Mouse (Mus musculus) midbrain, postnatal 0 days (tissue): ENCODE measurements around the gene Lamb1. TPM values are rescaled to one million over a fixed set of nuclear protein-coding genes. Genes with fewer than 3 reads are reported as not detected.
A peak's percentile ranks its signal among the peaks of the same experiment; 100 is the strongest.

ENCODE experiments used
- ATAC-seq: fragments of 200-750 bp; cut with Nextera tagmentation; 2 replicates; pipeline ENCODE4 v1.8.0; 2017; ENCODE audit warnings: moderate number of reproducible peaks, mild to moderate bottlenecking, moderate TSS enrichment, moderate library complexity; ENCODE audit not compliant: low FRiP score
- DNase-seq: peaks from one replicate; pipeline ENCODE4 v3.0.0-alpha.2; 2015; ENCODE audit warnings: low spot score
- H3K27ac ChIP-seq: fragments of 300-500 bp; sonication (generic); 2 replicates; pipeline ENCODE4 v1.5.1; 2014; ENCODE audit warnings: low read depth, mild to moderate bottlenecking, low read length, mixed read lengths
- H3K27me3 ChIP-seq: fragments of 300-500 bp; sonication (generic); 2 replicates; pipeline ENCODE4 v1.6.1; 2014; ENCODE audit warnings: low read length, control low read depth, mixed read lengths; ENCODE audit not compliant: insufficient read depth
- H3K36me3 ChIP-seq: fragments of 300-500 bp; sonication (generic); 2 replicates; pipeline ENCODE4 v1.6.1; 2014; ENCODE audit warnings: low read length, control low read depth, mixed read lengths; ENCODE audit not compliant: insufficient read depth
- H3K4me1 ChIP-seq: fragments of 300-500 bp; sonication (generic); 2 replicates; pipeline ENCODE4 v1.6.1; 2014; ENCODE audit warnings: mild to moderate bottlenecking, control low read depth, antibody characterized with exemption, low read length, mixed read lengths; ENCODE audit not compliant: insufficient read depth
- H3K4me2 ChIP-seq: fragments of 300-500 bp; sonication (generic); 2 replicates; pipeline ENCODE4 v1.6.1; 2014; ENCODE audit warnings: low read depth, mild to moderate bottlenecking, low read length, mixed read lengths; ENCODE audit not compliant: poor library complexity, severe bottlenecking
- H3K4me3 ChIP-seq: fragments of 300-500 bp; sonication (generic); 2 replicates; pipeline ENCODE4 v1.5.1; 2014; ENCODE audit warnings: low read depth, mild to moderate bottlenecking, low read length, moderate library complexity
- H3K9ac ChIP-seq: fragments of 300-500 bp; sonication (generic); replicated peaks from 2 replicates; pipeline ENCODE4 v1.6.1; 2014; ENCODE audit warnings: mild to moderate bottlenecking, low read length, moderate library complexity, mixed read lengths; ENCODE audit not compliant: poor library complexity, severe bottlenecking
- H3K9me3 ChIP-seq: fragments of 300-500 bp; sonication (generic); 2 replicates; pipeline ENCODE4 v1.6.1; 2016; ENCODE audit warnings: low read length, control low read depth
- CTCF ChIP-seq: IDR thresholded peaks from 2 replicates; pipeline ENCODE4 v1.5.1; 2016; ENCODE audit warnings: antibody characterized with exemption, mild to moderate bottlenecking
- WGBS: fragments of 180-500 bp; shearing (Covaris S2); extraction: QIAGEN DNeasy Blood & Tissue Kit; methylation state at CpG from one replicate; pipeline ENCODE4 v1.1.7; 2014; 5-methylcytosine and 5-hydroxymethylcytosine counted together
- polyA plus RNA-seq: library from polyadenylated mRNA; unstranded; fragments of >200 nt; fragmentation: Nextera tagmentation; extraction: Ambion mirVana; gene quantifications from 2 replicates; pipeline ENCODE4 v1.2.1, GENCODE M21; 2015
- total RNA-seq: library from RNA; depleted of rRNA; stranded (reverse); fragments of >200 nt; gene quantifications from 2 replicates; pipeline ENCODE4 v1.2.3, GENCODE M21; 2014

The Lamb1 gene
- total and polyA plus RNA-seq, 2 experiments from 2014 or later = 7.6 to 19.5 TPM

- Histone ChIP-seq H3K4me2 (no peak overlapping the region), H3K9me3 (no peaks in the 10 kb centered on the region), H3K27me3 (no peaks in the 10 kb centered on the region), H3K4me3 (no peak overlapping the region), H3K27ac (no peak overlapping the region), H3K4me1 (no peaks in the 10 kb centered on the region), H3K36me3 (no peaks in the 10 kb centered on the region), H3K9ac (no peak overlapping the region)
- ATAC-seq (no peak), DNase-seq (no peak)
- 94% methylated on average over 7 of the region's 7 CpGs for WGBS
- TF ChIP-seq CTCF = no peak
Observed at GRCm38 (mm10) chr12:31314310-31314709, 49.3 kb downstream of the Lamb1 start.

- no peaks in the 10 kb centered on the region for H3K9me3 ChIP-seq
- no peaks in the 10 kb centered on the region for H3K27me3 ChIP-seq
- no peak for TF ChIP-seq CTCF
- no peaks in the 10 kb centered on the region for H3K4me1 ChIP-seq
- H3K4me3 ChIP-seq = no peak overlapping the region
- H3K36me3 ChIP-seq = no peaks in the 10 kb centered on the region
- no peak overlapping the region for H3K9ac ChIP-seq
- WGBS = 58% methylated on average over 6 of the region's 6 CpGs
- H3K4me2 ChIP-seq = no peak overlapping the region
- H3K27ac ChIP-seq = no peak overlapping the region
- ATAC-seq (no peak), DNase-seq (no peak)
Observed at GRCm38 (mm10) chr12:31315961-31316360, 50.9 kb downstream of the Lamb1 start.

GRCm38 (mm10) chr12:31317670-31318408, 52.8 kb downstream of the Lamb1 start:
- Histone ChIP-seq H3K27me3 (no peaks in the 10 kb centered on the region), H3K9ac (no peak overlapping the region), H3K9me3 (no peaks in the 10 kb centered on the region), H3K36me3 (no peaks in the 10 kb centered on the region), H3K4me2 (no peak overlapping the region), H3K4me3 (no peak overlapping the region), H3K4me1 (no peaks in the 10 kb centered on the region), H3K27ac (no peak overlapping the region)
- 83% methylated on average over 7 of the region's 7 CpGs for WGBS
- DNase-seq (no peak), ATAC-seq (no peak)
- TF ChIP-seq CTCF = no peak

- no peak for TF ChIP-seq CTCF
- WGBS = 66% methylated on average over 10 of the region's 10 CpGs
- Histone ChIP-seq H3K27me3 (no peaks in the 10 kb centered on the region), H3K9me3 (no peaks in the 10 kb centered on the region), H3K4me1 (no peaks in the 10 kb centered on the region), H3K4me3 (no peak overlapping the region), H3K4me2 (no peak overlapping the region), H3K36me3 (no peaks in the 10 kb centered on the region), H3K9ac (no peak overlapping the region), H3K27ac (no peak overlapping the region)
- ATAC-seq (no peak), DNase-seq (peak; percentile 59)
Observed at GRCm38 (mm10) chr12:31318409-31318963, 53.5 kb downstream of the Lamb1 start.

GRCm38 (mm10) chr12:31320817-31321216, 55.8 kb downstream of the Lamb1 start:
- no peak for TF ChIP-seq CTCF
- H3K9me3 ChIP-seq = no peaks in the 10 kb centered on the region

GRCm38 (mm10) chr12:31321532-31321931, 56.5 kb downstream of the Lamb1 start:
- H3K27ac ChIP-seq = no peak overlapping the region
- H3K4me3 ChIP-seq = no peak overlapping the region
- no peaks in the 10 kb centered on the region for H3K9me3 ChIP-seq
- no peak for TF ChIP-seq CTCF
- H3K27me3 ChIP-seq = no peaks in the 10 kb centered on the region
- no peak overlapping the region for H3K4me2 ChIP-seq
- no peaks in the 10 kb centered on the region for H3K4me1 ChIP-seq
- no peak overlapping the region for H3K9ac ChIP-seq
- 87% methylated on average over 1 of the region's 1 CpGs for WGBS
- DNase-seq (no peak), ATAC-seq (no peak)
- H3K36me3 ChIP-seq = 0 out of 2 replicates have a peak, but pooled peaks cover 5% of the 10 kb centered on the region

More at GRCm38 (mm10) chr12:31320817-31321216, 55.8 kb downstream of the Lamb1 start:
- H3K4me1 ChIP-seq = no peaks in the 10 kb centered on the region
- H3K9ac ChIP-seq = no peak overlapping the region
- 0 out of 2 replicates have a peak, but pooled peaks cover 5% of the 10 kb centered on the region for H3K36me3 ChIP-seq
- DNase-seq (no peak), ATAC-seq (no peak)
- no peak overlapping the region for H3K4me3 ChIP-seq
- WGBS = 82% methylated on average over 13 of the region's 13 CpGs
- no peak overlapping the region for H3K4me2 ChIP-seq
- no peaks in the 10 kb centered on the region for H3K27me3 ChIP-seq
- no peak overlapping the region for H3K27ac ChIP-seq
